Comparison of ENCODE assay signal across 12 mouse cellular contexts in genomic region chr3:53217697-53218096, GRCm38 (mm10).
"Had no signal": no experiment of that assay in that cellular context is flagged by ENCODE, and none has a peak within 500 bp of the region (broad histone marks: within the 10 kb centered on the region; RNA-seq: fewer than 3 reads in every experiment).

No protein-coding gene starts in this region.

- DNase-seq: kidney, postnatal 36 days; layer of hippocampus, adult 9-11 months; layer of hippocampus, postnatal 36 days; lung, adult 18-20 months; retina, postnatal 1 day; right cerebral cortex, postnatal 4 days; spleen, adult 18-20 months; thymus, adult 18-20 months; thymus, postnatal 14 days had no signal

- H3K27ac ChIP-seq: kidney, postnatal 0 days; limb, embryonic 12.5 days; liver, embryonic 14.5 days had no signal

- H3K4me2 ChIP-seq: limb, embryonic 12.5 days had no signal

- H3K9ac ChIP-seq: limb, embryonic 12.5 days; liver, embryonic 14.5 days had no signal

- H3K4me3 ChIP-seq: limb, embryonic 12.5 days had no signal

- H3K9me3 ChIP-seq: limb, embryonic 12.5 days had no signal

- H3K36me3 ChIP-seq: limb, embryonic 12.5 days had no signal

- H3K27me3 ChIP-seq: limb, embryonic 12.5 days had no signal
